Mouse (Mus musculus): ENCODE measurements at regions not wholly inside any gene's neighbourhood (a gene's known extent, or its start where the extent isn't known, plus 50 kb on each side); places are given as distances from the start of the nearest gene placed in this dataset.
A peak's percentile ranks its signal among the peaks of the same experiment; 100 is the strongest.
"Not testable (repeated sequence)": the region's sequence is repeated elsewhere in the genome, so short reads cannot be mapped to it uniquely, and the experiment has no call there.

DNA sequence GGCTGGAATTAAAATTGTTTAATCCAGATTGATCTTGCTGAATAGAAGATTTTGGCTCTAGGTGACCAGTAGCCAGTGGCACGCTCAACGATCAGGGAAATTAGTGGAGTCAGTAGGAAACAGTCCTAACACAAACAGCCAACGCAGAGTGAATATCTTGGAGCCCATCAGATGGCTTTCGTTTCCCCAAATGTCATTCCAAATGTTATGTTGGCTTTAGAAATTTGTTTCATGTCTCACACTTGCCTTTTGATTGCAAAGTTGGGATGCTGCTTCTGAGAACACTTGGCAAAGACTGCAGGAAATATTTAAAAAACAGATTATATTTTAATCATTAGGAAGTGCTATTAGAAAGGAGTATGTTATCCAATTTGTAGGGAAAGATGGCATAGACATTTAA lies 650.7 kb upstream of the Cntnap5a start:
- DNase-seq = peak; percentile 35

GRCm38 (mm10) chr1:115041701-115042100 lies 642.9 kb upstream of the Cntnap5a start:
- DNase-seq = not testable (repeated sequence)

- DNase-seq = no peak
These were observed 626.1 kb upstream of the Cntnap5a start for GRCm38 (mm10) chr1:115058440-115058839.
